Mouse (Mus musculus) frontal cortex, postnatal 36 days (tissue): ENCODE results near the gene Map3k7.
"Not testable (repeated sequence)": the region's sequence is repeated elsewhere in the genome, so short reads cannot be mapped to it uniquely, and the experiment has no call there.

Experiments used
- DNase-seq, 2 experiments: peaks; one replicate each; pipeline ENCODE4 v3.0.0; 2022; ENCODE audit warnings: low spot score in 2 of 2

Gene Map3k7

GRCm38 (mm10) chr4:31993386-31993785, 29.5 kb downstream of the Map3k7 start:
- DNase-seq = no peak

- no peak for DNase-seq
Measured at GRCm38 (mm10) chr4:31993865-31994264, 30.0 kb downstream of the Map3k7 start.

- no peak for DNase-seq
Measured at GRCm38 (mm10) chr4:32001498-32001897, 37.6 kb downstream of the Map3k7 start.

GRCm38 (mm10) chr4:32004773-32005591, 41.1 kb downstream of the Map3k7 start:
- DNase-seq = no peak

GRCm38 (mm10) chr4:32007174-32007573, 43.3 kb downstream of the Map3k7 start:
- DNase-seq = no peak

GRCm38 (mm10) chr4:32008095-32008494, 44.2 kb downstream of the Map3k7 start:
- no peak for DNase-seq

- no peak for DNase-seq
Measured at GRCm38 (mm10) chr4:32010808-32011207, 46.9 kb downstream of the Map3k7 start.

GRCm38 (mm10) chr4:32011218-32011973, 47.5 kb downstream of the Map3k7 start:
- DNase-seq = no peak

- no peak for DNase-seq
Measured at GRCm38 (mm10) chr4:32021131-32021530, 57.2 kb downstream of the Map3k7 start.

- DNase-seq = no peak
Measured at GRCm38 (mm10) chr4:32022321-32022720, 58.4 kb downstream of the Map3k7 start.

- DNase-seq = not testable (repeated sequence)
Measured at GRCm38 (mm10) chr4:32024170-32024569, 60.3 kb downstream of the Map3k7 start.

GRCm38 (mm10) chr4:32025105-32025504, 61.2 kb downstream of the Map3k7 start:
- no peak for DNase-seq

- DNase-seq = no peak
Measured at GRCm38 (mm10) chr4:32027094-32027493, 63.2 kb downstream of the Map3k7 start.

- no peak for DNase-seq
Measured at GRCm38 (mm10) chr4:32037267-32037666, 73.4 kb downstream of the Map3k7 start.

- DNase-seq = peak in 1 of 2 experiments; percentile 19
Measured at GRCm38 (mm10) chr4:32041741-32042452, 78.0 kb downstream of the Map3k7 start.

GRCm38 (mm10) chr4:32045234-32045633, 81.3 kb downstream of the Map3k7 start:
- DNase-seq = no peak

GRCm38 (mm10) chr4:32049824-32050223, 85.9 kb downstream of the Map3k7 start:
- DNase-seq = no peak

- no peak for DNase-seq
Measured at GRCm38 (mm10) chr4:32053171-32053570, 89.3 kb downstream of the Map3k7 start.

GRCm38 (mm10) chr4:32055151-32056052, 91.5 kb downstream of the Map3k7 start:
- peak; percentile 84 to 93 for DNase-seq

GRCm38 (mm10) chr4:32056441-32056840, 92.5 kb downstream of the Map3k7 start:
- DNase-seq = no peak

GRCm38 (mm10) chr4:32057102-32057501, 93.2 kb downstream of the Map3k7 start:
- peak in 1 of 2 experiments; percentile 30 for DNase-seq
